Mouse (Mus musculus): ENCODE measurements around the gene Calhm4. TPM values are rescaled to one million over a fixed set of nuclear protein-coding genes. Genes with fewer than 3 reads are reported as not detected.

The Calhm4 gene
- total and polyA plus RNA-seq, 3 experiments, result 0.04 TPM; not detected in 2

DNA sequence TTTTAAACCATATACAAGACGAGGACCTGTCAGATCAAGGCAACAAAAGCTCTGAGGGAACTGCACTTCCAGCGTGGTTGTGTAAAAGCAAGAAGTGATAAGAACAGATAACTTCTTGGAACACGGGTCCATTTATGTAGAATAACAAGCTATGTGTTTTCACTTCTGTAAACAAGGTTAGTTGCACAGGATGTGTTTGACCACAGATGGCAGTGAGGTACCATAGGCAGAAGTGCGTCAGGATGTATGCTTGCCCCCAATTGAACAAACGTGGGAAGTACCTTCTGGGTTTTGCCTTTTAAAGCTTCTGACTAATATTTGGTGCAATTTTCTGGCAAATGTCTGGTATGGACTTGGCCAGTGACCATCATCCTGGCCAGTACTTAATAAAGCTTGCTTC is 13.8 kb downstream of the Calhm4 start:
- Histone ChIP-seq H3K9ac (ENCODE audit: insufficient read depth, low read depth) (no peak overlapping the region), H3K4me2 (ENCODE audit: insufficient read depth, low read depth, poor library complexity, severe bottlenecking) (no peak overlapping the region), H3K9me3 (replicated peaks; ENCODE audit: low read length) (no peaks in the 10 kb centered on the region), H3K4me3 (replicated peaks in 1 of 3; ENCODE audit: low read depth in 2 of 3, low read length in 2 of 3, poor library complexity in 1 of 3) (no peak overlapping the region), H3K27ac (ENCODE audit: insufficient read depth, low read depth) (no peak overlapping the region), H3K4me1 (ENCODE audit: control insufficient read depth in 1 of 2, insufficient read depth in 2 of 2) (peaks cover 0 to 10% of the 10 kb centered on the region in 2 experiments; a peak in 2 of 4 replicates), H3K27me3 (replicated peaks) (no peaks in the 10 kb centered on the region), H3K79me2 (replicated peaks; ENCODE audit: control insufficient read depth, extremely low read depth, insufficient read depth, poor library complexity, severe bottlenecking) (no peaks in the 10 kb centered on the region), H3K36me3 (replicated peaks in 1 of 2; ENCODE audit: control insufficient read depth in 1 of 2, insufficient read depth in 1 of 2, low read length in 1 of 2) (no peaks in the 10 kb centered on the region)
- in situ Hi-C loops (cut with MboI; ENCODE audit: low pct_ligation_motif_present, low pct_unique_long_range_greater_than_20kb, low sequenced_read_pairs) (no loop called here), dilution Hi-C loops (cut with MboI; ENCODE audit: extremely low pct_ligation_motif_present, extremely low pct_unique_long_range_greater_than_20kb, low sequenced_read_pairs) (no loop called here)
- TF ChIP-seq ZC3H11A (IDR thresholded peaks at IDR 0.05; ENCODE audit: low read depth, low read length), result no peak
- DNase-seq (ENCODE audit: extremely low read depth), result no peak

DNA sequence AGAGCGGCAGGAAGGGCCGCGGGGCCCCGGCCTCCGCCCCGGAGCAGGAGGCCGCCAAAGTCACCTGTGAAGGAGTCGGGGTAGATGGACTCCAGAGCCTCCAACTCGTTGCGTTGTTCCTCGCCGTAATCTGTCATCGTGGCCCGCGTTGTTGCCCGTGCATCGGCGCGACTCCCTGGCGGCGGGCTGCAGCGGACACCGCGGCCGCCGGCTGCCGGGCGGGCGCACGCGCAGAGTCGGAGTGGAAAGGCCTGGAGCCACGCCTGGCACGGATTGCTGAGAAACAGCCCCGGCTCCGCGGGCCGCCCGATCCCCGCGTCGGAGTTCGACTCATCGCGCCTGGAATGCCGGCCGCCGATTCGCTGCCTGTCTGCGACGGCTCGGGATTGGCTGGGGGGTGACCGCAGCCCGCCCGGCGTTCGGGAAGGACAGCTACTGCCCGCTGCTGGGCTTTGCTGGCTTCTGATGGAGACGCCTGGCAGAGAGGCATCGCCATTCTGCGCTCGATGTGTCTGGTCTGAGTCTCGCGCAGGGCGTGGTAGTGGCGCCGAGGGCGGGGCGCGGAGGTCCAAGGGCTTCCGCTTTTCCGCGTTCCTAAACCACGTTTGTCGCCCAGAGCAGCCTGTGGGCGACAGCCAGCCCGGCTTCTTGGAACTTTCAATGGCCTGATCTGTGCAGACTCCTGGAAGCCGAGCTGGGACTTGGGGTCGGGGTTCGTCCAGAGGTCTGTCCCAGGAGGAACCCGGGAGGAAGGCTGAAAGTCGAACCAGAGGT is 24.6 kb downstream of the Calhm4 start, which contains the start of gene Rwdd1:
Rwdd1 (minus strand) TSS at position 323 of the 774 bp plus-strand sequence.
- H3K27me3 ChIP-seq (replicated peaks), result no peaks in the 10 kb centered on the region
- no peaks in the 10 kb centered on the region for H3K9me3 ChIP-seq (replicated peaks; ENCODE audit: low read length)
- peaks cover 4 to 17% of the 10 kb centered on the region in 2 experiments for H3K36me3 ChIP-seq (replicated peaks in 1 of 2; ENCODE audit: control insufficient read depth in 1 of 2, insufficient read depth in 1 of 2, low read length in 1 of 2)
- peak within 1 kb of the TSS; percentile 97 for H3K4me2 ChIP-seq (ENCODE audit: insufficient read depth, low read depth, poor library complexity, severe bottlenecking)
- peak within 1 kb of the TSS; percentile 82 for H3K9ac ChIP-seq (ENCODE audit: insufficient read depth, low read depth)
- peak within 1 kb of the TSS; percentile 72 to 90 (median 89) for H3K4me3 ChIP-seq (replicated peaks in 1 of 3; ENCODE audit: low read depth in 2 of 3, low read length in 2 of 3, poor library complexity in 1 of 3)
- dilution Hi-C loops (cut with MboI; ENCODE audit: extremely low pct_ligation_motif_present, extremely low pct_unique_long_range_greater_than_20kb, low sequenced_read_pairs) (no loop called here), in situ Hi-C loops (cut with MboI; ENCODE audit: low pct_ligation_motif_present, low pct_unique_long_range_greater_than_20kb, low sequenced_read_pairs) (no loop called here)
- peaks cover 35% of the 10 kb centered on the region for H3K79me2 ChIP-seq (replicated peaks; ENCODE audit: control insufficient read depth, extremely low read depth, insufficient read depth, poor library complexity, severe bottlenecking)
- peak; percentile 95 for DNase-seq (ENCODE audit: extremely low read depth)
- H3K27ac ChIP-seq (ENCODE audit: insufficient read depth, low read depth), result peak within 1 kb of the TSS; percentile 68
- TF ChIP-seq MAZ (IDR thresholded peaks at IDR 0.05; ENCODE audit: low read depth, low read length) (0 out of 2 replicates have a peak, but pooled peaks have one; percentile 15), ELF1 (IDR thresholded peaks at IDR 0.05; ENCODE audit: low read depth, low read length) (peak; percentile 92), SIN3A (IDR thresholded peaks at IDR 0.05; ENCODE audit: low read length) (peak; percentile 73), ZNF384 (IDR thresholded peaks at IDR 0.05; ENCODE audit: low read depth, low read length) (no peak), POLR2AphosphoS2 (IDR thresholded peaks at IDR 0.05; ENCODE audit: low read depth, low read length) (0 out of 2 replicates have a peak, but pooled peaks have one; percentile 53), MAX (IDR thresholded peaks at IDR 0.05; ENCODE audit: low read length) (peak; percentile 54; the same call in 1 of the 2 replicates), TCF12 (IDR thresholded peaks at IDR 0.05; ENCODE audit: low read depth, low read length) (peak; percentile 97), USF1 (IDR thresholded peaks at IDR 0.05; ENCODE audit: low read depth, low read length) (no peak), IRF4 (IDR thresholded peaks at IDR 0.05; ENCODE audit: low read depth, low read length) (peak; percentile 54; the same call in 1 of the 2 replicates), ZMIZ1 (IDR thresholded peaks at IDR 0.05; ENCODE audit: low read depth, low read length) (peak; percentile 55; the same call in 1 of the 2 replicates), CTCF (conservative IDR thresholded peaks at IDR 0.05 in 1 of 2, IDR thresholded peaks at IDR 0.05 in 1 of 2; ENCODE audit: low read depth in 2 of 2, low read length in 2 of 2) (peak in 1 of 2 experiments; percentile 2; a peak in 1 of 4 replicates), TBP (conservative IDR thresholded peaks at IDR 0.05; ENCODE audit: low read depth, low read length) (peak; percentile 87), MAFK (IDR thresholded peaks at IDR 0.05; ENCODE audit: insufficient replicate concordance, low read length) (no peak), ZC3H11A (IDR thresholded peaks at IDR 0.05; ENCODE audit: low read depth, low read length) (no peak), HCFC1 (IDR thresholded peaks at IDR 0.05; ENCODE audit: low read depth, low read length) (peak; percentile 85), NELFE (IDR thresholded peaks at IDR 0.05; ENCODE audit: low read depth, low read length) (peak; percentile 78), JUND (conservative IDR thresholded peaks at IDR 0.05; ENCODE audit: low read depth, low read length) (no peak), UBTF (IDR thresholded peaks at IDR 0.05; ENCODE audit: low read depth, low read length) (peak; percentile 85; the same call in 1 of the 2 replicates), POLR2A (IDR thresholded peaks at IDR 0.05; ENCODE audit: low read depth, low read length) (peak; percentile 97), CHD2 (IDR thresholded peaks at IDR 0.05; ENCODE audit: low read length) (peak; percentile 66; the same call in 1 of the 2 replicates), JUN (IDR thresholded peaks at IDR 0.05; ENCODE audit: insufficient read depth, low read depth, low read length) (no peak), EP300 (IDR thresholded peaks at IDR 0.05; ENCODE audit: low read length) (no peak), SMC3 (IDR thresholded peaks at IDR 0.05; ENCODE audit: low read depth, low read length) (no peak), RAD21 (IDR thresholded peaks at IDR 0.05; ENCODE audit: low read depth, low read length) (no peak), CHD1 (IDR thresholded peaks at IDR 0.05; ENCODE audit: low read depth, low read length) (no peak), MXI1 (IDR thresholded peaks at IDR 0.05; ENCODE audit: low read depth, low read length) (peak; percentile 94), NRF1 (IDR thresholded peaks at IDR 0.05; ENCODE audit: low read depth, low read length) (peak; percentile 91), BHLHE40 (IDR thresholded peaks at IDR 0.05; ENCODE audit: low read depth, low read length) (peak; percentile 45), MYC (IDR thresholded peaks at IDR 0.05; ENCODE audit: low read depth, low read length) (peak; percentile 55; the same call in 1 of the 2 replicates)
- peaks cover 8 to 34% of the 10 kb centered on the region in 2 experiments for H3K4me1 ChIP-seq (ENCODE audit: control insufficient read depth in 1 of 2, insufficient read depth in 2 of 2)
